Mouse (Mus musculus) thymus, adult 18-20 months (tissue): ENCODE measurements at regions not wholly inside any gene's neighbourhood (a gene's known extent, or its start where the extent isn't known, plus 50 kb on each side); places are given as distances from the start of the nearest gene placed in this dataset.
A peak's percentile ranks its signal among the peaks of the same experiment; 100 is the strongest.

Experiments used
- DNase-seq, 2 experiments: peaks; one replicate each; pipeline ENCODE4 v3.0.0; 2022; ENCODE audit warnings: mixed read lengths in 2 of 2

DNA sequence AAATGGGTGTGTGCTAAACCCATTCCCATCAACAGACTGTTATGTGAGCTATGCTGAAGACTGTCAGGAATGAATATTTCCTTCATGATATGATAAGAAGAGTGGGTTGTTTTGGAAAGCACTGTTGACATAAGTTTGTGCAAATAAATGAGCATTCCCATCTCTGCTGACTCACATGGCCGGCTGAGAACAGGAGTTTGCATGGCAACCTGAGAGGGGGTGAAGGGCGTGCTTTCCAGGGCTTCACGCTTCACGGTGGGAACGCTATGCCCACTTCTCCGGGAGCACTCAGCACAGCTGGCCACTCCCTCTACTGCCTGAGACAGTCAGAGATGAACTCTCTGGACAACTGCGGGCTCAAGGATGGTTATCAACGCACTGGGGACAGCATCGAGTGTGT lies 348.9 kb upstream of the Slc24a5 start:
- no peak for DNase-seq

- DNase-seq: peak in 1 of 2 experiments; percentile 21
Observed at GRCm38 (mm10) chr2:124719820-124720478, 348.0 kb upstream of the Slc24a5 start.

DNA sequence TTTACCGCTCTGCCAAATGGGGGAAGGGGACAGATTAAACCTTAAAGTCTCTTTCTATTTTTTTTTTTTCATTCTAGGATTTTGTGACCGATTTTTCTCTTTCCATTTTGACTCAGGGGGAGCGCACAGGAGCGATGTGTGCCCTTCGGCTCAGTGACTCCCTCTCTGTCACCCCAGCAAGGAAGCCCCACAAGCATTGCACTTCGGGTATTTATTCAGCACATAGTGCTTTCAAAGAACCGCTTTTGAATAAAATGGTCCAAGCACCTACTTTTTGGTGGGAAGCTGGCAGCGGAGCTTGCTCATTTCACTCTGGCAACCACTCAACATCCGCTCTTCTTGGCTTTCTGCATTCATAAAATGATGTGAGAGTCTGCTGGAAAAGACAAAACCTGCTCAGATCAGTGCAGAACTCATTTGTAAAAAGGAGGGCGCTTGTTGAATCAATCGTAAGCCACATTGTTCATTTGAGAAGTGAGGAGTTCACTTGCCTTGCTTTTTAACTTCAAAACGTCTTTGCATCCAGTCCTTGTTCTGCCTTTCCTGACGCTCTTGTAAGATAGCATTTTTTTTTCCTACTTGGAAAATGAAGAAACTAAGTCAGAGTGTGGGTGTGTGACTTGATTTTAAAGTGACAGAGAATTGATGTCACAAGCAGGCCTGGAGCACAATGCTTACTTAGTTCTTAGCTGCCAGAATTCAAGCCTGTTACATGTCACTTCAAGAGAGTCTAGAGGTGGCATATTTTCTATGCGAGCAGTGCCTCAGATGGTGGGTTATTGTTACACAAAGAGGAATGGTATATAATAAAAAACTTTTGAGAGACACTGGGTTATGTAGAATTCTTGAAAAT lies 347.1 kb upstream of the Slc24a5 start:
- DNase-seq: no peak

DNA sequence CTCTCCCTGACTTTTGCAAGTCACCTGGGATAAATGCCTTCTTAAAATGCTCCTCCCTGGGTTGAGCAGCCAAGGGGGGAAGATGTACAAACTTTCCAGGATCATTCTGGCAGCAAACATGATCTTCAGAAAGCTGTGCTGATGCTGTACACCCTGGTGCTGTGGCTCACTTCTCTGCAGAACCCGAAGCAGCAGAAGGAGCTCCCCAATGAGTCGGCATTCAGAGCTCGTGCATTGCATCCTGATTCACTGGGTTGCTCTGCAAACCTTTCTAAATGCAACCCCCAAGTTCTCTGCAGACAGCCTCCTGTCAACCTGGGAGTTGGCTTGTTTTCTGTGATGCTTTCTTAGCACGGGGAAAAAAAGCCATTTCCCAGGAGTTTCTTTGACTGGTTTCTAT lies 343.8 kb upstream of the Slc24a5 start:
- DNase-seq: no peak

- DNase-seq: no peak
Observed at GRCm38 (mm10) chr2:124724827-124725480, 343.0 kb upstream of the Slc24a5 start.

GRCm38 (mm10) chr2:124727979-124728378 lies 339.9 kb upstream of the Slc24a5 start:
- no peak for DNase-seq

DNA sequence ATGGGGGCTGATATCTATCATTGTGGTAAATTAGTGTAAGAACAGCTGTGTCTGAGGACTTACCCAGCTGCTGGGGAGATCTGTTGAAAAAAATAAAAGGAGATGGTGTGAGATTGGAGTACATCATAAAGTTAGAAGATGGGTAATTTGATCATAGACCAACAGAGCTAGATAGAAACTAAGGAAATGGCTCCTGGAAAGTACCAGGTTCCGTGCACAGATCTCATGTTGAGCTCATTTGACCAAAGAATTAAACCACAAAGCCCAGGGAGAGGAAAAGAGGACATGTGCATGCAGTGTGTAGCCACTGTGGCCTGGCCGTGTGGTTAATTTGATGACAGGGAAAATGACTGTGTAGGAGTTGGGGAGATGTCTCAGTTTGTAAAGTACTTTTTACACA lies 335.3 kb upstream of the Slc24a5 start:
- DNase-seq: no peak

GRCm38 (mm10) chr2:124740848-124741247 lies 327.1 kb upstream of the Slc24a5 start:
- DNase-seq: no peak

DNA sequence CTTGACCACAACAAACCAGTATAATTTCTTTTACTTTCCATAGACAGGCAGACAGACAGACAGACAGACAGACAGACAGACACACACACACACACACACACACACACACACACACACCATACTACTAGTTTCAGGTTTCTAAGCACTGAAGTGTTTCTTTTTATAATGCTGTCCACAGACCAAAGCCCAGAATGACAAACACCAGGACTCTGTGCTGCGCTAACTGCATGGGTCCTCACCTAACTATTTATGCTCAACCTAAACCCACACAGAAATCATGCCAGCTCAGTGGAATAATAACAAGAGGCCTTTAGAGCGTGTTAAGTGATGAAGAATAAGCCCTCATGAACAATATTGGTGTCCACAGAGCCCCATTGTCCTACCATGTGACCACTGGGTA lies 325.0 kb upstream of the Slc24a5 start:
- DNase-seq: no peak

GRCm38 (mm10) chr2:124745045-124745444 lies 322.9 kb upstream of the Slc24a5 start:
- DNase-seq: no peak

DNA sequence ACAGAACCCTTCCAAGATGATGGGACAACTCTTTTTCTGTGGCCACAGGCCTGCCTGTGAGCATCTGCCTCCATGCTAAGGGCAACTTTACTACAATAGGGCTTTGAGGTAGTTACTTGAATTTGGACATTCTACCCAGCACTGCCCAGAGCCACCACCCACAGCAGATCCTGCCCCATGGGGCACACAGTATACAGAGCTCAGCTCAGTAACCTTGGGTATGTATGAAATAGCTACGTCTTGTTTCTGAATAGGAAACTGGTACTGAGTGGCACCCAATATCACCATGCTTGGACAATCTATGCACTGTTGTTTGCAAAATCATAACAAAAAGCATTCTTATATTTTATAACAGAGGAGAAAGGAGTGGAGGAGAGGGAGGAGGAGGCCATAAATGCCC lies 320.8 kb upstream of the Slc24a5 start:
- DNase-seq: no peak

- no peak for DNase-seq
Observed at GRCm38 (mm10) chr2:124747627-124748026, 320.3 kb upstream of the Slc24a5 start.

- no peak for DNase-seq
Observed at GRCm38 (mm10) chr2:124751832-124752231, 316.1 kb upstream of the Slc24a5 start.

DNA sequence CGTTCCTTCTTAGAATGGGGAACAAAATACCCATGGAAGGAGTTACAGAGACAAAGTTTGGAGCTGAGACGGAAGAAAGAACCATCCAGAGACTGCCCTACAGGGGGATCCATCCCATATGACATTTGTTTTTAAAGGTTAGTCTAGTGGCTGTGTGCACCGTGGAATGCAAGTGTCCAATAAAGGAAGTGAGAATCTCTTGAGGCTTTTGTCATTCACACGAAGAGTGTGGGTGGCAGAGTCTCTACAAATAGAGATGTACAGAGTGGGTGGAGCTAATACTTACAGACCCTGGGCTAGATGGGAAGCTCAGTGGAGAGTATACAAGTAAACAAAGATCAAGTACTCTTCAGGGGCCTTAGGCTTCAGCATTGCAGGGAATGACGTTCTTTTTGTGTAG lies 314.2 kb upstream of the Slc24a5 start:
- DNase-seq: no peak

DNA sequence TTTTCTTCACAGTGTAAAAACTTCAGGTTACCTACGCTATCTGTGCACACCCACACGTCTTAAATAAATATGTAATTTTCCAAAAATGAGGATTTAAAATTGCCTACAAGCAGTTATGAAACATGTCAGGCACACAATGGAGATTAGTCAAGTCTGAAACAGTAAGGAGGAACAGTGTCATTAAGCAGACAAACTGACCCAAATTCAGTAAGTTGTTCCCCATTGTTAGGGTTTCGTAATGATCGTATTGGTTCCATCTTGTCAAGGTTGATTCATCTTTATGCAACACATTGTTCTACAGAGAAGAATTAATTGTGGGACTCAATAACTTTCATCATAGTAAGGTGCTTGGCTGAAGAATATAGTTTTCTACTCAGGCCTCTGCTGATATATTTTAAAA lies 312.7 kb upstream of the Slc24a5 start:
- DNase-seq: no peak

GRCm38 (mm10) chr2:124758992-124759391 lies 308.9 kb upstream of the Slc24a5 start:
- DNase-seq: no peak

GRCm38 (mm10) chr2:124763650-124764049 lies 304.3 kb upstream of the Slc24a5 start:
- DNase-seq: no peak

DNA sequence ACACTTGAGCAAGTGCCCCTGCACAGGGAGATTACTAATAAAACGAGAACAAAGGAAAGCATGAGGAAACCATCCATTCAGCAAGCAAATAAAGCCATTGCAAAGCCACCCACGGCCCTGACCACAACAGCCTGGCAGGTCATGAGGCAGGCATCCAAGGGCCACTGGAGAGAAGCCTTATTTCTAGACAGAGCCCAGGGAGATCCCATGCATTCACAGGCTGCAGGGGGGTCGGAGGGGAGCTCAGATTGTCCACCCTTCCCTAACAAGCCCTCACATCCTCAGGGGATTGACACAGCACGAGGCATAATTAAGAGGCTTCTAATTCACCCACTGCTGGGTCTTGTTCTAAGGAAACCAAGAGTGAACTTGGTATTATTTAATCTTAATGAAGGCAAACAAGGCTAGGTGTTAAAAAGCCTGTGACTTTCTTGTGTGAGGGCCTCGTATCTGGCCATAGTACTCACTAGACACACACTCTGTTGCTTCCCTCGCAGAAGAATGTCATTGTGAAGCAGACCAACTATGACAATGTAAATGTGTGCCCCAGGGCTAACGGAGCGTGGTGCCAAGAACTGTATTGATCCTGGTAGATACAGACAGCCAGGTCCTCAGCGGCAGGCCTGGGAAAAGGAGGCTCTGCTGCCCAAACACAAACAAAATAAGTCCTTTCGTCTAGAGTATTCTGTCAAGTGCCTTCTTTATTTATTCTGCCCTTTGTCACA lies 303.6 kb upstream of the Slc24a5 start:
- no peak for DNase-seq

DNA sequence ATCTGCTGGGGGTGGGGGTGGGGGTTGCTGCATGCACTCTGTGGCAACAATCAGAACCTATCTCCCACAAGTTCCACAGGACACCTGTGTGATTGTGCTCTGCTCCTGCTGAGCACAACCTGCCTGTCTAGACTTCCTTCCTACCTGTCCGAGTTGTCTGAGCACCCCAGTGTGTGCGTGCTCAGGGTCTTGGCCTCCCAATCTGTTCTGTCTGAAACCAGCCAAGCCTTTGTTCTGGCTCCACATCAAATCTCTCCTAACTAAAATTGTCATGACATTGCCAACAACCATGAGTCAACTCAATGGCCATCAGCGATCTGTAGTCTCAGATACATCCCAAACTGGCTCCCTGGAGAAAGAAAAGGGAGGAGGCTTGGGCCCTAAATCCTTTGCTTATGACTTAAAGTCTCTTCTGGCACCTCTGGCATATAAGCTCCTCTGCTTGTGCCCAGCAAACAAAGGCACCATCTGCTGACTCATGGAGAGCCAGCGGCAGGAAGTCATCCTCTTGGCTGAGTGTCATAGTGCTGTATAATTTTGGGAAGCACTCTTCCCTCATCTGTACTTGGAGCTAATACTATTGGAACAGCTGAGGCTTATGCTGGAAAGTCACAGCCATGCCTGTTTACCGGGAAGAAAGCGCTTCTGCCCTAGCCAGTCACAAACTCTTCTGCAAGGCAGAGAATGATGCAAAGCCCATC lies 298.5 kb upstream of the Slc24a5 start:
- DNase-seq: no peak

GRCm38 (mm10) chr2:124770028-124770427 lies 297.9 kb upstream of the Slc24a5 start:
- no peak for DNase-seq

DNA sequence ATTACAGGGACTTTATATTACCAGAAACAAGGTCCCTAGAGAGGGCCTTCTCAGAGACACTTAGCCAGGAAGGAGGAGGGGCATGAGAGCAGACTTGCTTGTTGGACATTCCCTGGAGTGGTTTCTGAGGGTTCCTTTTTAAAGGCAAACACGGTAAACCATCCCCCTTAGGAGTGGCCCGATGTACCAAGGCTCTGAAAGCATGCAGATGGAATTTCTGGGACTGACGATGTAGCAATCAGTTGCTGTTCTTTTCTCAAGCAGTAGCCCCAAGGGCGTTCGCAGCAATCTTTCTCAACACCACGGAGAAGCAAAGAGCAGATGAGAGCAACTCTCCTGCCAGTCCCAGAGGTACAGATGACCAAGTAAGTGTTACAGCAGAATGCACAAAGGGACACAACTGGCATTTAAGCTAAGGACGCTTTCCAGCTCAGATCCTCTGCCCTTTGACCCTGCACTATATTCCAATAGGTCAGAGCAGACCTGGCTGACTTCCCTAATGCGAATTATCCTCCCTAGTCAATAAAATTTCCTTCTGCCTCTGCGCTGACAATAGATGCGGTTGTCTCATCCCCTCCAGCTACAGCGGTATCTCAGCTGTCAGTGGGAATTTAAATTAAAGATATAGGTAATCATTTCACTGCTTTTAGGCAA lies 295.7 kb upstream of the Slc24a5 start:
- no peak for DNase-seq

DNA sequence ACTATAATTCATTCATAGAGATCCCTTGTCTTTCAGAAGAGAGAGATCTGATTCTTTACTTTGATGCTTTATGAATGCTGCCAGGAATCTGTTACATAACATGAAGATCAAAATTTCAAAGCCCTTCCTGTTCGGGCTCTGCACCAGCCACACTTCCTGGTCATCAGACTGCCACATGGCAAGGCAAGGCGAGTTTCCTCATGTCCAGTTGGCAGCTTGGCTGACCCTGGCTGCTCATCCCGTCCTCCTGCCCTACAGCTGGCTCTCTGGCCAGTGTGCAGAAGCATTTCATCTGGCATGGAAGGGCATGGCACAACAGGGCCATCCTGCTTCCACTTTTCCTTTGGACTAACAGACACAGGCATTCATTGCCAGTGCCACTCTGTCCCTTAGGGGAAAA lies 292.2 kb upstream of the Slc24a5 start:
- DNase-seq: peak in 1 of 2 experiments; percentile 4
